Mouse (Mus musculus): ENCODE measurements around the gene Nol7.

The Nol7 gene

GRCm38 (mm10) chr13:43398297-43399080 lies at the start of gene Nol7:
Gene Nol7, plus strand, starts transcription at chr13:43398390.
- DNase-seq = peak; percentile 98

- no peak for DNase-seq
These were observed 48.8 kb upstream of the Nol7 start for GRCm38 (mm10) chr13:43349376-43349775.

- DNase-seq = no peak
These were observed 47.6 kb upstream of the Nol7 start for GRCm38 (mm10) chr13:43350489-43351169.

GRCm38 (mm10) chr13:43353356-43353755 lies 44.8 kb upstream of the Nol7 start:
- no peak for DNase-seq

GRCm38 (mm10) chr13:43354362-43354761 lies 43.8 kb upstream of the Nol7 start:
- DNase-seq = no peak

- DNase-seq = no peak
These were observed 41.7 kb upstream of the Nol7 start for GRCm38 (mm10) chr13:43356346-43357125.

- DNase-seq = no peak
These were observed 37.7 kb upstream of the Nol7 start for GRCm38 (mm10) chr13:43360534-43360933.

GRCm38 (mm10) chr13:43362353-43362752 lies 35.8 kb upstream of the Nol7 start:
- DNase-seq = no peak

GRCm38 (mm10) chr13:43364985-43365824 lies 33.0 kb upstream of the Nol7 start, which contains the start of gene Sirt5:
Gene Sirt5, plus strand, starts transcription at chr13:43365496.
- DNase-seq = peak; percentile 99

GRCm38 (mm10) chr13:43365825-43366184 lies 32.4 kb upstream of the Nol7 start:
- DNase-seq = no peak

- no peak for DNase-seq
These were observed 28.1 kb upstream of the Nol7 start for GRCm38 (mm10) chr13:43370063-43370462.

GRCm38 (mm10) chr13:43372892-43373291 lies 25.3 kb upstream of the Nol7 start:
- DNase-seq = no peak

- DNase-seq = no peak
These were observed 24.0 kb upstream of the Nol7 start for GRCm38 (mm10) chr13:43374205-43374604.

GRCm38 (mm10) chr13:43374918-43375432 lies 23.2 kb upstream of the Nol7 start:
- DNase-seq = no peak

- no peak for DNase-seq
These were observed 18.2 kb upstream of the Nol7 start for GRCm38 (mm10) chr13:43379989-43380388.

- DNase-seq = no peak
These were observed 12.9 kb upstream of the Nol7 start for GRCm38 (mm10) chr13:43385321-43385720.

- no peak for DNase-seq
These were observed 392 bp upstream of the Nol7 start for GRCm38 (mm10) chr13:43397700-43398296.

GRCm38 (mm10) chr13:43399576-43399975 lies 1.4 kb downstream of the Nol7 start:
- no peak for DNase-seq

GRCm38 (mm10) chr13:43412311-43412710 lies 14.1 kb downstream of the Nol7 start:
- DNase-seq = no peak

- DNase-seq = no peak
These were observed 15.4 kb downstream of the Nol7 start for GRCm38 (mm10) chr13:43413611-43414010.

- no peak for DNase-seq
These were observed 17.1 kb downstream of the Nol7 start for GRCm38 (mm10) chr13:43415249-43415648.

GRCm38 (mm10) chr13:43428436-43428835 lies 30.2 kb downstream of the Nol7 start:
- no peak for DNase-seq
